Mouse (Mus musculus) left cerebral cortex, postnatal 4 days (tissue): ENCODE results near the gene Usp3. TPM values are rescaled to one million over a fixed set of nuclear protein-coding genes. Genes with fewer than 3 reads are reported as not detected.

Experiments used
- DNase-seq: peaks from one replicate; pipeline ENCODE4 v3.0.0-alpha.2; 2022
- intact Hi-C: fragments of 180-260 bp; cut with DNase I; formaldehyde crosslinking; loops from one replicate; pipeline ENCODE4 v1.15.1; 2025
- total RNA-seq, 2 experiments: library from RNA; stranded (reverse); gene quantifications; 2 replicates each; pipeline ENCODE4 v1.2.3; 2021

The Usp3 gene
- total RNA-seq, 2 experiments from 2014 or later, result 60.7 to 67.3 TPM

DNA sequence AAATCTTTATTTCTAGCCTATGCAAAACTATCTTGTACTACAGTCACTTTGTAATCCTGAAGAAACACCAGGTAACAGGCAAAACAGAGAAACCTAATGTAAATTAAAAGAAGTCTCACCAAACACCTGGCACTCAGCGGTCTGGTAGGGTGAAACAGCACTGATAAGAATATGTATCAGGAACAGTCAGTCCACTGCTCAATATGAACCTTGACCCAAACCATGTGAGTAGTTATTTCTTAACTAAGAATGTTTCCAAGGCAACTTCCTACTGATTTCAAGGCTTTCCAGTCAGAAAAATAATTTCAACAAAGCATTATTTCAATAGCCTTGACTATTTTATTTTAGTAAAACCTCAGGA, 17.1 kb downstream of the Usp3 start:
- DNase-seq, result no peak
- intact Hi-C loops, result no loop called here

- DNase-seq, result no peak
- intact Hi-C loops, result no loop called here
Measured at GRCm38 (mm10) chr9:66575041-66575877, 17.7 kb downstream of the Usp3 start.

DNA sequence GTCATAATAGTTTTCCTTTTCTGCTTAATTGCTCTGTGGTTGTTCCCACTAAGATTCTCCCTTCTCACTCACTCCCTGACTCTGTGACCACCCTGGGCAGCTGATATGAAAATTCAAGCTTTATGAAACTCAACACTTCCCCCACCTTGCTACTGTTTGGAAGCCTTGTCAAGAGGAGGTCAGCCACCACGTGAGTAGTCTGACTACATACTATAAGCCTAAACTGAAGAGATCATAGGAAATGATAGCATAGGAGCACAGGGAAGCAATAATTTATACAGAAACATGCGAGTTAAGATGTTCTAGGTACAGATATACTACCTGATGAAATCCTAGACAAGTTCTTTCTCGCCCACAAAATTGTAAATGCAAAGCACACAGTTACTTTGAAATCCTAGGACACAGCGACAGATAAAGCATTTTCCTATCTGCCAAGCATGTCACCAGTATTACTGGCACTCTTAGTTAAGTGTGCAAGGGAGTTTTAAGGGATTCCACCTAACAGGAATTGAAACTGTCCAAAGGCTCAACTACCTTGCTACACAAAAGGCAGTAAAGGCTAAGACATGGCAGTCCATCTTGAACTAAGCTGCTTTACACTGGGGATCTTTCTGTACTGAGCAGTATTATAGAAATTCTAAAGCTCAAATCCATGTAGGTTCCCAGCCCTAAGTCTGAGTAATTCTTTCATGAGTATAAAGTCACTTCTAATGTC, 20.8 kb downstream of the Usp3 start:
- intact Hi-C loops, result no loop called here

DNA sequence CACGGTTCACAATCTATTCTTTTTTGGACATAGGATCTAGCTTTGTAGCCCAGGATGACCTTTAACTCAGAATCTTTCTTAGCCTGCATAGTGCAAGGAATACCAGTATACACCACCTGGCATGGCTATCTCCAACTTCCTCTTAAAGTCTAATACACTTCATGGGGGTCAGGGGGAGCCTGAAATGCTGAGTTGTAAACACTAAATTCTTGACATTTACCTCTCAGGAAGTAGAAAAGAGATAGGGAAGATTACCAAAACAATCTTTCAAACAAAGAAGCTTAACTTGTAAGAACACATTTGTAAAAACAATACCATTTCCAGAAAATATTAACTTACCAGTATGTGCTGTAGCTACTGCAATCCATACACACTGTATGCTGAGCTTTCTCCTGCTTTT, 30.7 kb downstream of the Usp3 start:
- intact Hi-C loops, result no loop called here

More for the DNA sequence above, 20.8 kb downstream of the Usp3 start:
- DNase-seq, result no peak

GRCm38 (mm10) chr9:66561496-66561895, 31.4 kb downstream of the Usp3 start:
- no peak for DNase-seq
- intact Hi-C loops, result no loop called here

More for the DNA sequence above, 30.7 kb downstream of the Usp3 start:
- no peak for DNase-seq

DNA sequence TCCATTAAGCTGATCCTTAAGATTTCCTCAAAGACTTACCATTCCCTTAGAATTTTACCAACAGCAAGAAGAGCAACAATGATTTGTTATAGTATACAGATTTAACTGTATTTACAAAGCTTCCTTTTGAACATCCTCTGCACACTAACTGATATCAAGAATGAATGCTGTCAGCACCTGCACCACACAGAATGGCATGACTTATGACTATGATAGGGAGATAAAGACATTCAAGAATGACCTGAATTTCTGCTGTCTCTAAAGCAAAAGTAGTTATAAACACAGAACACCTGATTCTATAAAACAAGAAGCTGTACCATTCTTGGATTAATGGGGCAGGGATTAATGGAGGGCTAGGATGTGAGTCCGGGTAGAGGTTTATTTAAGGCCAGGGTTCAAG, 32.2 kb downstream of the Usp3 start:
- intact Hi-C loops, result no loop called here

DNA sequence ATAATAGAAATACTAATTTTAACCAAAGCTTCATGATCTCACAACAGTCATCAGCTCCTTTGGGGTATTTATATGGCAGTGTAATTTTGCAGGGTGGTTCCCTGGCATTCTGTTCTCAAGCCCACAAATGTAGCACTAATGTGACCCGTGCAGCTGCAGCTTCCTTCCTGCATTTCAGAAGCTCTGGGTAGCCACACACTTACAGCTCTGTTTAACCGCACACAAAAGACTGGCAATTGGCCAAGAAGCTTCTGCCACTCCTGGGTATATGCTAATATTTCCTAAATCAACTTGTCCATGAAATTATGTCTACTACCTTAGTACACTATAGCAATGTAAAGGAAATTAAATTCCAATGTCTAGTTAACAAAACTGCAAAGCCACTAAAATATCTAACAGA, 32.6 kb downstream of the Usp3 start:
- intact Hi-C loops, result no loop called here
- peak; percentile 29 for DNase-seq

More for the DNA sequence above, 32.2 kb downstream of the Usp3 start:
- no peak for DNase-seq

DNA sequence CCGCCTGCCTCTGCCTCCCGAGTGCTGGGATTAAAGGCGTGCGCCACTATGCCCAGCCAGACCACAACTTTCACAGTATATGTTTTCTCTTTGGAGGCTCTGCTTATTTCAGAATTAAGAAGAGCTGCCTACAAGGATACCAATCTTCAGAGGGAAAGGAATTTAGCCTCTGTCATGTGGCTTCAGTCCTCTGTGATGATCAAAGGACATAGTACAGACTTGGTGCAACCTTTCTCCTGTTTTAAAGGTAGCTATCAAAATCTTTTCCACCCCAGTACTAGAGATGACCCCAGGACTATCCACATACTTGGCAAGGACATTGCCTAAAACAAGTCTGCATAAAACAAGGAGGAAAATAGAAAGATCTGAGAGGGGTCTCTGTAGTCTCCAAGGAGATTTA, 34.0 kb downstream of the Usp3 start:
- intact Hi-C loops, result no loop called here
- no peak for DNase-seq

- intact Hi-C loops, result no loop called here
- no peak for DNase-seq
Measured at GRCm38 (mm10) chr9:66542785-66543184, 50.2 kb downstream of the Usp3 start.

- intact Hi-C loops, result no loop called here
- DNase-seq, result no peak
Measured at GRCm38 (mm10) chr9:66521595-66521994, 71.3 kb downstream of the Usp3 start.

GRCm38 (mm10) chr9:66520299-66520698, 72.6 kb downstream of the Usp3 start:
- intact Hi-C loops, result no loop called here
- no peak for DNase-seq

- intact Hi-C loops, result loop anchor here (5.0 to 10.0 kb wide), 2 partner anchors 268 to 456 kb away; partner anchors contain the start of gene Lactb
- DNase-seq, result no peak
Measured at GRCm38 (mm10) chr9:66518901-66519300, 74.0 kb downstream of the Usp3 start.

DNA sequence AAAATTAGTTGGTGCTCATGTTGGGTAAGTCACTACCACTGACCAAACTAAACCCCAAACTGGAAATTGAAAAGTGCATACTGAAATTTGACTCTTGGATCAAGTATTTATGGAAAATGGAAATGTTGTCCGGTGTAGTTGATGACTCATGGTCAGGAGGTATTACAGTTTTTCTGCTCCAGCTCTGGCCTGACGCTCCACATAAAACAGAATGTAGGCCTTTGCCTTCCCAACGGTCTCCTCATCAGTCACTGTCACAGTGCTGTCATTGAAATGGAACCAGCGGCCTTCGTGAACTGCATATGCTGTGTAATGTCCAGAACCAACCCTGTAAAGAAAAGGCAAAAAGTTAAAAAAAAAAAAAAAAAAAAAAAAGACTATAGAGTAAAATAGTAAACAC, 74.7 kb downstream of the Usp3 start:
- DNase-seq, result no peak
- intact Hi-C loops, result loop anchor here (5.0 to 10.0 kb wide), 2 partner anchors 269 to 457 kb away; partner anchors contain the start of gene Lactb

GRCm38 (mm10) chr9:66517746-66518145, 75.2 kb downstream of the Usp3 start:
- intact Hi-C loops, result loop anchor here (5.0 to 10.0 kb wide), 2 partner anchors 270 to 457 kb away; partner anchors contain the start of gene Lactb

GRCm38 (mm10) chr9:66516296-66516940, 76.5 kb downstream of the Usp3 start:
- no peak for DNase-seq
- intact Hi-C loops, result loop anchor here (5.0 to 10.0 kb wide), 2 partner anchors 271 to 458 kb away; partner anchors contain the start of gene Lactb

More at GRCm38 (mm10) chr9:66517746-66518145, 75.2 kb downstream of the Usp3 start:
- DNase-seq, result no peak

DNA sequence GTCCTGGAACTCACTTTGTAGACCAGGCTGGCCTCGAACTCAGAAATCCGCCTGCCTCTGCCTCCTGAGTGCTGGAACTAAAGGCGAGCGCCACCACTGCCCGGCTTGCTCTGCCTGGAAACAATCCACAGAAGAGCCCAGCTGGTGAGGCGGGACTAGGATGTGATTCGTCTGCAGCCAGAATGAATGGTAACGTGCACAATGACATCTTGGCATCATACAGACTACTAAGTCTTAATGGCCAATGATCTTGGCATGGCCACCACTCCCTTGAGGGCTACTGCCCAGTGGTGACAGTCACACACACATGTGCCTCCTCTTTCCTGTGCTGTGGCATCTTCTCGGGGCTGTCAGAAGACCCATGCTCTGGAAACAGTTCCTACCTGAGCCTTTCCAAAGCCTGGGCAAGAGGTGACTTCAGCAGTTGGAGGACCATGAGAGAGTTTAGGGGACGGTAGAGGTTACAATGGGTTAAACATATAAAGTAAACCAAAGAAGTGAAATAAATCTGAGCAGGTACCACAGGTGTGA, 77.2 kb downstream of the Usp3 start:
- no peak for DNase-seq
- intact Hi-C loops, result loop anchor here (5.0 to 10.0 kb wide), 2 partner anchors 272 to 459 kb away; partner anchors contain the start of gene Lactb

DNA sequence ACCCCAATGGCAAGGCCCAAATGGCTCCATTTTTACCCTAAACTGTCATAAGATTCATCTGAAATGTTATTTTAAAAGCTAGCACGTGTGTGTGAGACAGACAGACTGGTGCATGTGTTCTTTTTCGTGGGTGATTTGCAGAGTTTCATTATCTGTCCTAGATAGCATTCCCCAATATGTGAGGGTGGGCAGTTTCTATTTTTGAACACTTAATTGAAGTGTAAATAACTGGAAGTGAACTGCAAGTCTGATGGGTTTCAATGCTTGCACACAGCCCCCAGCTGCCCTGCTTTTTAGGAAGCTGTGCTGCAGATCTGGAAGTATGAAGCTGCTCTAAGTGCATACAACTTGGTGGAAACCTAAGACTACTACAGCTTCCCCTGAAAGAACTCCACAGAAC, 77.8 kb downstream of the Usp3 start:
- intact Hi-C loops, result loop anchor here (5.0 to 10.0 kb wide), 2 partner anchors 272 to 460 kb away; partner anchors contain the start of gene Lactb
- DNase-seq, result no peak

DNA sequence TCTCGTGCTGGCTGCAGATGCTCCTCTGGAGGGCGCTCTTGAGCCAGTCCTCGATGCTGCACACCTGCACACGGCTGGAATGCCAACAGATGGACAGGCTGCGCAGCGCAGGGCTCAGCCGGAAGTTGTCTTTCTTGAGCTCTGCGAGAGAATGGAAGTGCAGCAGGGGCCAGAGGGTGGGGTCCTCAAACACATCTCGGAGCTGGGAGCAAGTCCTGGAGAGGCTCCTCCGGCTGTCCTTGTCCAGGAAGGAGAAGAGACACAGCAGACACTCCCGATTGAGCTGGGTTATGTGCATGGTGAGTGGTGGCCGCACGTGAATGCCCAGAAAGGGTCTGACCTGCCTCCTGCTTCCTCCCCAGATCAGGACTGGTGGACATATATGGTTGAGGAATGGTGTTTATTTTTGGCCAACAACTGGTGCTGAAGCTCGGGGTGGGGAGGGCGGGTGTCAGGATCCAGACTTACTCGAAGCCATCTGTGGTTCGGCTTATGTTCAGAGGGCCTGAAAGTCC, 78.6 kb downstream of the Usp3 start, which contains the start of gene Fbxl22:
Fbxl22 (minus strand) TSS at position 338 of the 515 bp plus-strand sequence.
- intact Hi-C loops, result loop anchor here (5.0 to 10.0 kb wide), 2 partner anchors 318 to 460 kb away; partner anchors contain the start of genes Aph1c and Lactb

DNA sequence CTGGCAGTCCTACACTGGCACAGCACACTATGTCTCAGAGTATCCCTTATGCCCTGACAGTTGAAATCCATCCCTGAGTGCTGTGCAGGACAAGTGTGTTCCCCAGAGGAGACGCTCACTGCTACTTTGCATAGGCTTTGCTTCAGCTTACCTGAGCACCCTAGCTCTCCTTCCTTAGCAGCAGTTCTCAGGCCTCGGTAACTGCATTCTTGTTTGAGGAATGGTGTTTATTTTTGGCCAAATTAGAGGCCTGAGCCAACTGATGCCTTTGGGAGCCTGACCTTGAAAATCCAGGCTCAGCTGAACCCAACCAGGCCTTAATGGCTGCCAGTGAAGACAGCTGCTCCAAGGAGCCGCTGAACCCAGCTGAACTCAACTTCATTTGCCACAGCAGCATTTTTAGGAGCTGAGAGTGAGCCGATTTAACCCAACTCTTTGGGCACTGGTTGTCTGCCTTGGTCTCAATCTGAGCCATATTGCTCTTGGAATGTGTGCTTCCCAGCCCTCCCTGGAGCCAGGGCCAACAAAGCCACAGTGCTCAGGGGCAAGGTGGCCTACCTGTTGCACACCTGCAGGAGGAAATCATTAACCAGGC, 79.2 kb downstream of the Usp3 start:
- DNase-seq, result no peak
- intact Hi-C loops, result loop anchor here (5.0 to 10.0 kb wide), 2 partner anchors 319 to 461 kb away; partner anchors contain the start of genes Aph1c and Lactb

More for the DNA sequence above, 78.6 kb downstream of the Usp3 start, which contains the start of gene Fbxl22:
- DNase-seq, result peak; percentile 55
